In genomic region chr10:111419375-111420194, GRCm38 (mm10) we compare ENCODE assay signal across 8 mouse cellular contexts. TPM values are rescaled to one million over a fixed set of nuclear protein-coding genes. Genes with fewer than 3 reads are reported as not detected.
DNase-seq lines count a peak whose midpoint lies in the region; ATAC-seq and TF ChIP-seq lines count a peak whose summit lies in the region.

No protein-coding gene starts in this region.

- H3K27me3 ChIP-seq in kidney, adult 2 months (replicated peaks; ENCODE audit: control insufficient read depth, insufficient read depth, low read length) = no peaks in the 10 kb centered on the region
- H3K27me3 ChIP-seq in heart, embryonic 13.5 days (replicated peaks) = no peaks in the 10 kb centered on the region
- H3K27me3 ChIP-seq in limb, embryonic 12.5 days = no peaks in the 10 kb centered on the region
- H3K27me3 ChIP-seq in stomach, embryonic 14.5 days (ENCODE audit: control insufficient read depth, insufficient read depth, low read length) = no peaks in the 10 kb centered on the region

- no peak for ATAC-seq in heart, embryonic 13.5 days (ENCODE audit: extremely low read depth, insufficient number of reproducible peaks, low FRiP score, low TSS enrichment)
- no peak for ATAC-seq in limb, embryonic 12.5 days (ENCODE audit: insufficient number of reproducible peaks, insufficient read depth, low FRiP score, low TSS enrichment, low read depth)
- no peak for ATAC-seq in stomach, embryonic 14.5 days (ENCODE audit: insufficient number of reproducible peaks, insufficient read depth, low FRiP score, low read depth)
- no peak for ATAC-seq in megakaryocyte-erythroid progenitor cell, adult 5-6 weeks (replicated peaks; ENCODE audit: low FRiP score, low TSS enrichment, poor library complexity, severe bottlenecking)

- 19% methylated on average over 23 of the region's 23 CpGs for WGBS in kidney, adult 2 months
- WGBS in heart, embryonic 13.5 days = 21% methylated on average over 23 of the region's 23 CpGs
- 21% methylated on average over 23 of the region's 23 CpGs for WGBS in limb, embryonic 12.5 days
- WGBS in stomach, embryonic 14.5 days = 22% methylated on average over 23 of the region's 23 CpGs

- no peak for TF ChIP-seq POLR2A in kidney, adult 2 months (IDR thresholded peaks at IDR 0.05; ENCODE audit: low read depth, low read length)

- DNase-seq in kidney, adult 2 months = peak; percentile 4
- DNase-seq in kidney, adult 8-10 months = no peak
- peak; percentile 33 for DNase-seq in cerebellum, adult 9-10 months
- no peak for DNase-seq in ovary, postnatal 10 days (ENCODE audit: low spot score)

- H3K4me3 ChIP-seq in kidney, adult 2 months (ENCODE audit: insufficient read depth, low read depth, low read length) = peak overlapping the region; percentile 2; the same call in 1 of the 2 replicates
- H3K4me3 ChIP-seq in heart, embryonic 13.5 days = peak overlapping the region; percentile 40
- peak overlapping the region; percentile 30 for H3K4me3 ChIP-seq in limb, embryonic 12.5 days (replicated peaks)
- peak overlapping the region; percentile 13; the same call in 1 of the 2 replicates for H3K4me3 ChIP-seq in stomach, embryonic 14.5 days (ENCODE audit: low read depth, low read length)

- no peak for TF ChIP-seq CTCF in kidney, adult 2 months (conservative IDR thresholded peaks at IDR 0.05; ENCODE audit: insufficient read depth, insufficient read length, low read depth, low read length)

- no peaks in the 10 kb centered on the region for H3K4me1 ChIP-seq in kidney, adult 2 months (ENCODE audit: control insufficient read depth, insufficient read depth, low read length)
- peaks cover 35% of the 10 kb centered on the region for H3K4me1 ChIP-seq in heart, embryonic 13.5 days
- peaks cover 16% of the 10 kb centered on the region for H3K4me1 ChIP-seq in limb, embryonic 12.5 days (replicated peaks)
- 0 out of 2 replicates have a peak, but pooled peaks cover 10% of the 10 kb centered on the region for H3K4me1 ChIP-seq in stomach, embryonic 14.5 days (ENCODE audit: control insufficient read depth, insufficient read depth, low read length)

- H3K27ac ChIP-seq in kidney, adult 2 months (ENCODE audit: insufficient read depth, low read depth, low read length) = no peak overlapping the region; the same call in 1 of the 2 replicates
- H3K27ac ChIP-seq in heart, embryonic 13.5 days (replicated peaks) = no peak overlapping the region
- no peak overlapping the region for H3K27ac ChIP-seq in limb, embryonic 12.5 days
- no peak overlapping the region for H3K27ac ChIP-seq in stomach, embryonic 14.5 days (ENCODE audit: low read length)

- H3K9me3 ChIP-seq in heart, embryonic 13.5 days = no peaks in the 10 kb centered on the region
- no peaks in the 10 kb centered on the region for H3K9me3 ChIP-seq in limb, embryonic 12.5 days
- no peaks in the 10 kb centered on the region for H3K9me3 ChIP-seq in stomach, embryonic 14.5 days (ENCODE audit: control insufficient read depth, low read depth, low read length)

- peak overlapping the region; percentile 67 for H3K4me2 ChIP-seq in heart, embryonic 13.5 days
- H3K4me2 ChIP-seq in limb, embryonic 12.5 days = peak overlapping the region; percentile 59
- H3K4me2 ChIP-seq in stomach, embryonic 14.5 days (replicated peaks; ENCODE audit: low read depth, low read length) = peak overlapping the region; percentile 47

- H3K36me3 ChIP-seq in kidney, adult 2 months (ENCODE audit: control insufficient read depth, insufficient read depth, low read length) = no peaks in the 10 kb centered on the region
- no peaks in the 10 kb centered on the region for H3K36me3 ChIP-seq in heart, embryonic 13.5 days
- H3K36me3 ChIP-seq in limb, embryonic 12.5 days = no peaks in the 10 kb centered on the region
- no peaks in the 10 kb centered on the region for H3K36me3 ChIP-seq in stomach, embryonic 14.5 days (ENCODE audit: control insufficient read depth, insufficient read depth, low read length)

- peak overlapping the region; percentile 69 for H3K9ac ChIP-seq in heart, embryonic 13.5 days
- peak overlapping the region; percentile 40 for H3K9ac ChIP-seq in limb, embryonic 12.5 days (replicated peaks)
- H3K9ac ChIP-seq in stomach, embryonic 14.5 days (replicated peaks; ENCODE audit: low read depth, low read length) = 0 out of 2 replicates have a peak overlapping the region, but pooled peaks have one; percentile 1

RNA-seq across cellular contexts. Expression of gene Nap1l1, which starts 53.4 kb away (rescaled TPM):
- polyA plus RNA-seq in kidney, adult 2 months (2012; rRNA removed) = 9.9 and 18.8 TPM in 2 replicates
- polyA plus RNA-seq in heart, embryonic 13.5 days (2015; fragmentation: Nextera tagmentation; extraction: Ambion mirVana) = 135 and 143 TPM in 2 replicates
- 314 and 324 TPM in 2 replicates for polyA plus RNA-seq in limb, embryonic 12.5 days (2016; fragmentation: Nextera tagmentation; extraction: Ambion mirVana)
- 272 and 277 TPM in 2 replicates for polyA plus RNA-seq in stomach, embryonic 14.5 days (2014; fragmentation: Nextera tagmentation; extraction: Ambion mirVana)
- 549 and 560 TPM in 2 replicates for total RNA-seq in megakaryocyte-erythroid progenitor cell, adult 5-6 weeks (2014; fragmentation: Nextera tagmentation)
- 733 and 821 TPM in 2 replicates for total RNA-seq in megakaryocyte-erythroid progenitor cell, adult 5-6 weeks (2017)

Comparison
In these comparisons a context has a peak if more than half of its experiments do, and no peak if none do; other contexts are left out.
1. DNase-seq: peak in kidney, adult 2 months (single experiment) and cerebellum, adult 9-10 months (single experiment); none in kidney, adult 8-10 months (0 of 2) and ovary, postnatal 10 days (single experiment).
2. H3K9ac ChIP-seq: peak in every context shown above with its lines; median percentile 69 in heart, embryonic 13.5 days; 40 in limb, embryonic 12.5 days; 1 in stomach, embryonic 14.5 days.
3. Peak in every context shown above with its lines, with median percentiles within 50 percentile points of each other: H3K4me3 ChIP-seq and H3K4me2 ChIP-seq.